Mouse (Mus musculus): ENCODE results near the gene Bad. TPM values are rescaled to one million over a fixed set of nuclear protein-coding genes. Genes with fewer than 3 reads are reported as not detected.

Bad gene
- polyA plus RNA-seq, 1 experiment from 2014 or later, result 77.0 TPM

GRCm38 (mm10) chr19:6999360-7000063 lies 57.9 kb downstream of the Bad start:
- Histone ChIP-seq H3K4me1 (ENCODE audit: control insufficient read depth, insufficient read depth, low read length) (peaks cover 16% of the 10 kb centered on the region), H3K4me2 (ENCODE audit: low read length) (no peak overlapping the region), H3K27ac (ENCODE audit: low read depth, low read length) (no peak overlapping the region), H3K27me3 (replicated peaks; ENCODE audit: control insufficient read depth, insufficient read depth, low read length) (no peaks in the 10 kb centered on the region), H3K4me3 (ENCODE audit: low read depth, low read length) (no peak overlapping the region), H3K9me3 (replicated peaks; ENCODE audit: control insufficient read depth, low read length) (no peaks in the 10 kb centered on the region), H3K9ac (ENCODE audit: low read length) (no peak overlapping the region), H3K36me3 (ENCODE audit: control insufficient read depth, insufficient read depth, low read length) (peaks cover 16% of the 10 kb centered on the region)
- WGBS, result 93% methylated on average over 19 of the region's 19 CpGs
- ATAC-seq, result no peak
- no peak for DNase-seq (ENCODE audit: low spot score)

Small RNAs within 50 kb of the gene (microRNA-seq; reads per million reads assigned to microRNA genes)
- gene Mir6990, result 0.66 reads per million

Other genes with a start within 250 kb of the Bad start
- gene Rps6ka4, start 101.2 kb upstream of the Bad start, polyA plus RNA-seq (2014; fragmentation: Nextera tagmentation; extraction: Ambion mirVana), result 3.0 and 7.0 TPM in 2 replicates
- gene Ccdc88b, start 83.7 kb upstream of the Bad start, polyA plus RNA-seq (2014; fragmentation: Nextera tagmentation; extraction: Ambion mirVana), result 0.07 and 0.37 TPM in 2 replicates
- gene Trmt112, start 32.2 kb upstream of the Bad start, polyA plus RNA-seq (2014; fragmentation: Nextera tagmentation; extraction: Ambion mirVana), result 125 and 150 TPM in 2 replicates
- gene Prdx5, start 31.8 kb upstream of the Bad start, polyA plus RNA-seq (2014; fragmentation: Nextera tagmentation; extraction: Ambion mirVana), result 229 and 233 TPM in 2 replicates
- gene Esrra, start 20.0 kb upstream of the Bad start, polyA plus RNA-seq (2014; fragmentation: Nextera tagmentation; extraction: Ambion mirVana), result 6.3 and 7.0 TPM in 2 replicates
- gene Catsperz, start 16.5 kb upstream of the Bad start, polyA plus RNA-seq (2014; fragmentation: Nextera tagmentation; extraction: Ambion mirVana), result 0.45 and 1.1 TPM in 2 replicates
- 0.77 and 0.98 TPM in 2 replicates for gene Kcnk4, start 7.3 kb upstream of the Bad start, polyA plus RNA-seq (2014; fragmentation: Nextera tagmentation; extraction: Ambion mirVana)
- 38.1 and 45.0 TPM in 2 replicates for gene Gpr137, start 619 bp downstream of the Bad start, polyA plus RNA-seq (2014; fragmentation: Nextera tagmentation; extraction: Ambion mirVana)
- 180 and 194 TPM in 2 replicates for gene Ppp1r14b, start 33.1 kb downstream of the Bad start, polyA plus RNA-seq (2014; fragmentation: Nextera tagmentation; extraction: Ambion mirVana)
- 6.7 and 7.7 TPM in 2 replicates for gene Plcb3, start 34.6 kb downstream of the Bad start, polyA plus RNA-seq (2014; fragmentation: Nextera tagmentation; extraction: Ambion mirVana)
- gene Fkbp2, start 38.6 kb downstream of the Bad start, polyA plus RNA-seq (2014; fragmentation: Nextera tagmentation; extraction: Ambion mirVana), result 80.1 and 80.4 TPM in 2 replicates
- gene Vegfb, start 45.8 kb downstream of the Bad start, polyA plus RNA-seq (2014; fragmentation: Nextera tagmentation; extraction: Ambion mirVana), result 24.5 and 28.4 TPM in 2 replicates
- gene Dnajc4, start 50.7 kb downstream of the Bad start, polyA plus RNA-seq (2014; fragmentation: Nextera tagmentation; extraction: Ambion mirVana), result 22.5 and 25.2 TPM in 2 replicates
- gene Nudt22, start 54.3 kb downstream of the Bad start, polyA plus RNA-seq (2014; fragmentation: Nextera tagmentation; extraction: Ambion mirVana), result 18.8 and 21.2 TPM in 2 replicates
- 14.4 and 15.2 TPM in 2 replicates for gene Trpt1, start 54.3 kb downstream of the Bad start, polyA plus RNA-seq (2014; fragmentation: Nextera tagmentation; extraction: Ambion mirVana)
- 3.5 TPM in 2 replicates for gene Fermt3, start 77.6 kb downstream of the Bad start, polyA plus RNA-seq (2014; fragmentation: Nextera tagmentation; extraction: Ambion mirVana)
- gene Stip1, start 98.1 kb downstream of the Bad start, polyA plus RNA-seq (2014; fragmentation: Nextera tagmentation; extraction: Ambion mirVana), result 278 and 287 TPM in 2 replicates
- 4.0 and 4.8 TPM in 2 replicates for gene Macrod1, start 114.9 kb downstream of the Bad start, polyA plus RNA-seq (2014; fragmentation: Nextera tagmentation; extraction: Ambion mirVana)
- 9.5 and 12.2 TPM in 2 replicates for gene Flrt1, start 163.9 kb downstream of the Bad start, polyA plus RNA-seq (2014; fragmentation: Nextera tagmentation; extraction: Ambion mirVana)